Mouse (Mus musculus) cerebellum, adult (tissue): ENCODE data around the gene 2410131K14Rik.

ENCODE experiments used
- ATAC-seq: cut with Nextera tagmentation; 2 replicates; pipeline ENCODE4 v1.9.2; 2017; ENCODE audit warnings: mild to moderate bottlenecking, moderate library complexity, mixed read lengths; ENCODE audit not compliant: insufficient number of reproducible peaks, low FRiP score, low TSS enrichment

Gene 2410131K14Rik

DNA sequence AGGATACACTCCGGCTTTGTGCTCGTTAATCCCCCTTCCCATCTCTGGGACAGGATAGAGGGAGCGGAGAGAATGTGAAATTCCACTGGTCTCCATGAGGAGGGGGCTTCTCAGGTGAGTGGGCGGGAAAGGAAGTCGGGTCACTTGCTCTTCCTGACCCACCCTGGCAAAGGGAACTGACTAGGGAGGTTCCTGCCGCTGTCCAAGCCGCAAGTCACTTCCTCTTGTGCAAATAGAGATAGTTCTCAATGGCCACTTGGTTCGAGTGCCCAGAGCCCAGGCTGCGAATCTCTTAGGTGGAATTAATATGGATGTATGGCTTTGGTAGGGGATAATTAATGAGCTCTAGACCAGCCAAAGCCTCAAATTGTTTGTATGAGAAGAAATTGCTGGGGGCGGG is 15.0 kb downstream of the 2410131K14Rik start:
- no peak for ATAC-seq

DNA sequence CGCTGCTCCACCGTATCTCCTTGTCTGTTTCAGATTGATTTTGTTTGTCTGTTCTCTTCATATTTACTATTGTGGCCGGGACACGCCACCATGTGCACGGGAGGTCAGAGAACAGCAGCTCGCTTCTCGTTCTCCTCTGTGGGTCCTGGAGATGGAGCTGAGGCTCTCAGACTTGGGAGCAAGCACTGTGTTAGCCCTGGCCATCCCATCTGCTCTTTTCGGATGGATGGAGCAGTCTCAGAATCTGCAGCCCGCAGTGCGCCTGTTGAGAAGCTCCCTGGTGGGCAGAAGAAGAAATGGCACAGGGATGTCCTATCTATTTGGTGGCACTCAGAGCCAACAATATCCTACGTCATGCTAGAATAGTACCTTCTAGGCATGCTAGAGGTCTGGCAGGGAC is 15.6 kb downstream of the 2410131K14Rik start:
- ATAC-seq = no peak

DNA sequence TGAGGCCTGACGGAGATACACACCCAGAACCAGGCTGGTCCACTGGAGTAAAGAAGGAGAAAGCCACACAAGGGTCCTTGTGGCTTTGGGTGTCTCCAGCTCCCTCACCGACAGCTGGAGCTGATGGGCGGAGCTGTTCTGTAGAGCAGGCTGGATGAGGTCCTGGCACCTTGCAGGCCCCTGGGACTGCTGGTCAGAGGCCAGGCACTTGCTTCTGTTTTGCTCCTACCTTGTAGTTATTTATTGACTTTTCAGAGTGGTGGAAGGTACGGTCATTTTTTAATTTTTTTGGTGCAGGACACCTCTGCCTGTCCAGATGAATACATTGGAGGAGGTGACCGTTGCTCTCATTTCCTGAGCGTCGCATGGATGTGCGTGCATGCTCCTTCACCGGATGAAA is 16.2 kb downstream of the 2410131K14Rik start:
- ATAC-seq = no peak

DNA sequence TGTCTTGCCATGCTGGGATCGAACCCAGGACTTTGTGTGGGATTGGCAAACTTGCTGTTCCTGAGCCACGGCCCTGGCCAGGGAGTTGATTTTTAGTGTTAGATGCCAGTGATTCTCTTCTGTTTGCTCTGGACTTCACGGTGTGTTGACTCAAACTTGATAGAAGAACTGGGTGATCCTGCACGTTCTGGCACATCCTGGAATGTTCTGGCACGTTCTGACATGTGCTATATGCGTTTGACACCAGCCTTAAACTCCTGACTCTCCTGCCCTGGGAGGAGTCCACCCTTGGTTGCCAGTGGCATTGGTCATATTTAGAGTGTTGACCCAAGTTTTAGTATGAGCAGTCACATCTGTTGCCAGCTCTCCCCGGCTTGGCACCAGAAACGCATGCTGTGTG is 17.4 kb downstream of the 2410131K14Rik start:
- no peak for ATAC-seq

DNA sequence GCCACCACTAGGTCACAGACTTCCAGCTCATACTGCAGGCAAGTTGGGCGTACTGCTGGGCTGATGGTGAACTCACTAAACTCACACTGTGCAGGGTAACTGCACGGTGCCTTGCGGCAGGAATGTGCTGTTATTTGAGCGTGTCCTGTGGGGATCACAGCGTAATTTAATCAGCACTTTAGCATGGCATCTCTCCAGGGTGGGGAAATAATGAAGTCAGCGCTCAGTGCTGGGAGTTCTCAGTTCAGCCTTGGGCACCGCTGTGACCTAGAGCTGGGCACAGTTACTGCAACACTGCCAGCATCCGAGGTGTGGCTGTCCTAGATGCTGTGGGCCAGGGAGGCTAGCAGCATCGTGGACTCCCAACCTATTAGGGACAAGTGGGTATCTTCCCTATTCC is 19.3 kb downstream of the 2410131K14Rik start:
- ATAC-seq = no peak

DNA sequence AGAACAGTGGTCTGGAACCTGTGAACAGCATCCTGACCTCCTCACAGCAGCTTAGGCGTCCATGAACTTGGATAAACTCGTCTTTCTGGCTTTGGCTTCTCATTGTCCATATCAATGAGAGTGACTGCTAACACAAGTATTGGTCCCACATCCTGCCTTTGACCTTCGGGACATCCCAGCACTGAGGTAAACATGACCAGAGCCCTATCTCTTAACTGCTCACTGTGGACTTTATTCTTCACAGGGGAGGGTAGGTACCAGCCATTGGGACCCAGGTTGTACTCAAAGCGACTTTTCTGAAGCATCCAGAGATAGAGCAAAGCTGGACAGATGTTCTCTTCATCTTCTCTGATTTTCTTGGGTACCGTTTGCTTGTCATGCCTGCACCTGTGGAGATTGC is 20.3 kb downstream of the 2410131K14Rik start:
- no peak for ATAC-seq

DNA sequence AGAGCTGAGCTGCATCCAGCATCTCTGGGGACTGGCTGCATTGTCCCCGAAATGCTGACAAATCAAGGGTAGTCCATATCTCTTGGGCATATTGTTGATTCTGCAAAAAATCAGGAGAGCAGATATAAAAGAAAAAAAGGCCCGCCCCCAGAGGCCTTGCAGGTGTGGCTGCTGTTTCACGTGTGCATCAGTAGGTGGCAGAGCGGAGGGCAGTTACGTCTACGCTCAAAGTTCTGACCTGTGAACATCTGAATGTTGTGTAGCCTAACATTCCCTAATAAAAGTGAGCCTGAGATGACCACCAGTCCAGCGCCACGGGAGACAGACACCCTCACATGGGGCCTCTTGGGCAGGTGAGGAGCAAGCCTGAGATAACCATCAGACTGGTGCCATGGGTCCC is 21.3 kb downstream of the 2410131K14Rik start:
- ATAC-seq = no peak

DNA sequence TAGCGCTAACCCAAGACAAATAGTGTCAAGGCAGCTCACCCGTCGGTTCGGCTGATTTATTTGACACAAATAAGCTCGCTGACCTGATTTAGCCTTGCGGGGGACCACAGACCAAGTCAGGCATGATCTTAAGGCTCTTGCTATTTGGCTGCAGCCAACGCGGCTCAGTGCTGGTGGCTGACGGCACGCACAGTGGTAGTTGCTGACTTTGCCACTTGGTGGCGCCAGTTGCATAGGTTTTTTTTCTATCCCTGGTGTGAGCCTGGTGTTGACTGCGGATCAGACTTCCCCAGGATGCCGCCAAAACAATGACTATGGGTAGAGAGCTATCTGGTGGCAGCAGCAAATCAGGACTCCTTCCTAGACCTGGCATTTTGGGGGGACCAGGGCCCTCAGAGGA is 24.0 kb downstream of the 2410131K14Rik start:
- ATAC-seq = peak; percentile 80; the same call in 1 of the 2 replicates

DNA sequence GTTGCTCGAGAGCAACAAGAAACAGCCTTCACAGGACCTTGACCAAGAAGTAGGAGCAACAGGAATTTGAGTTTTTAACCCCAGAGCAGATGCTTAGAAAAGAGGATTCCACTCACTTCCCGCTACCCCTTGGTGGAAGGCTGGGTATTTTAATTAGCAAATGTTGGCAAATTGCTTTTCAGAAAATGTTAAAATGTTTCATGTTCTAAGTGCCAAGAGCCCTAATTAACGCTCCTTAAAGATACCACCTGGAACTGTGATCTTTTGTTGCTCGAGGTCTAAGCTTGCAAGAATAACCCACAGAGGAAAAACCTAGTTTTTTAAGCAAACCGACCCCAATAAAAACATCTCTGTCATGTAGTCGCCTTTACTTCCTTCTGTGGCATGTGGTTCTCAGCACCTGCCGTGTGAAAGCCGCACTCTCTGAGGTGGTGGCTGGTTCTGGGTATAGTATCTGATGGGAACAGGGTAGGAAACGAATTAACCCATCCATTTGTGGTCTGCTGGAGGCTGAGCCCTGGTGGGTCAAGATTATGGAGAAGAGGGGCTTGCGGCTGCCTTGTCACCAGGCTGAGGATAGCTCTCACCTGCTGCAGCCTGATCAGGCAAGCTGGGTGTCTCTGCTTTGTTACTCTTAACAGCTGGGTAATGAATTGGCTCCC is 26.6 kb downstream of the 2410131K14Rik start:
- ATAC-seq = no peak

DNA sequence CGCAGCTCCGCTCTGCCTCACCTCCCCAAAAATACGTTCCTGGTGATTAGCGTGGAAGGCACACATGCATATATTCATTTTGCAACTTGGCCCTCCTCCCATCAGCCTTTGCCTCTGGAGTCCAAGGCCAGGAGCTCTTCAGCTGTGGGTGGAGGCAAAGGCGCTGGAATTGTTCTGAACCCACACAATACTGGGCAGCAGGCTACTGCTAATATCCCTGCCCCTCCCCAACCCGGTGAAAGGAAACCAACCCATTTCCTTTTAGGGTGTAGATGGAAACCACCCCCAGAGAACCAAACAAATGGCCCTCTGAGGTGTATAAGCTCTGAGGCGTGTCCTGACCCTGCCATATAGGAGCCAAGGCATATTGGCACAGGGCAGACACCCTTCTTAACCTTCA is 28.4 kb downstream of the 2410131K14Rik start:
- ATAC-seq = no peak

DNA sequence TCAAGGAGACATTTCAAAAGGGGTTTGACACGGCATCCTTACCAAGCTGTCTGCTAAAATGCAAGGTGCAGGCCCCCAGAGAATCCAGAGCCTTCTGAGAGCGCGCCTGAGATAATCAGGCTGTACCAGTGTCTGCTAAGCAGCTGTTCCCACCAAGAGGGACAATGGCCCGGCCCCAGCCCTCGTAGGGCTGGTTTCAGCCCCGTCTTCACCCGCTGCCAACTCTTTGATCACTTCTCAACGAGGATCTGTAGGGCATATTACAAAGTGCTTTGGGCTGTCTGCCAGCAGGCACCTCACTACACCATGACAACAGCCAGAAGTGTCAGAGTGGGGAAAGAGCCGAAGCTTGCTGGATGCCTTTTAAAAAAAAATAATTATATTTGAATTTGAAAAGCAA is 29.5 kb downstream of the 2410131K14Rik start:
- ATAC-seq = no peak

DNA sequence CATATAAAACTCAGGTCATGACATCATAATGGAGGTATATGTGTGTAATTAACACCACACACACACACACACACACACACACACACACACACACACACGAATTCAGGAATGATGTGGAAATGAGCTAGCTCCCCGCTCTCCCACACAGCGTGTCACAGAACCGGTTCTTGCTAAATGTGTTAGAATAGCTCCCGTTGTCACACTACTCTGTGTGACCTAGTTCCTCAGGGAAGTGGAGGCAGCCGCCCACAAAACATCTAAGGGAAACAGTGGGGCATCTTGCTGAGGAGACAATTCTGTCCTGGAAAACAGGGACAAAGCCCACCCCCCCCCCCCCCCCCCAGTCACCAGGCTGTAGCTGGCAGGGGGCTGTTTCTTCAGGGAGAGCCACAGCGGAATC is 31.3 kb downstream of the 2410131K14Rik start:
- no peak for ATAC-seq

DNA sequence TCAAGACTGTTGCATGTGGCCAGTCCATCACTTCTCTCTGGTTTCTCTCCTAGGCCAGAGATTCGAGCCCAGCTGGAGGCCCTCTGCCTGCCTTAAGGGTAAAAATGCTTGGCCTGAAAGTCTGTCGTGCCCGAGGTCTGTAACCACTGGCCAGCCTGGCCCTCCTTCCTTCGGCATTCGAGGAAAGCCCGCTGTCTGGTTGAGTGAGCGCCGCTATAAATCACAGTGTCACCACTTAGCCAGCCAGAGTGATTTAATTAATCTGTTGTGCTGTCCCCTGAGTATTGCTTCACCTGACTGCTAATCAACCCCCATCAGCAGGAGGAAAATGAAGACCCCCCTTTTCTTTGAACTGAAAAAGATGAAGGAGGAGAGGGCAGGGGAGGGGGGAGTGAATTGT is 31.7 kb downstream of the 2410131K14Rik start:
- no peak for ATAC-seq

DNA sequence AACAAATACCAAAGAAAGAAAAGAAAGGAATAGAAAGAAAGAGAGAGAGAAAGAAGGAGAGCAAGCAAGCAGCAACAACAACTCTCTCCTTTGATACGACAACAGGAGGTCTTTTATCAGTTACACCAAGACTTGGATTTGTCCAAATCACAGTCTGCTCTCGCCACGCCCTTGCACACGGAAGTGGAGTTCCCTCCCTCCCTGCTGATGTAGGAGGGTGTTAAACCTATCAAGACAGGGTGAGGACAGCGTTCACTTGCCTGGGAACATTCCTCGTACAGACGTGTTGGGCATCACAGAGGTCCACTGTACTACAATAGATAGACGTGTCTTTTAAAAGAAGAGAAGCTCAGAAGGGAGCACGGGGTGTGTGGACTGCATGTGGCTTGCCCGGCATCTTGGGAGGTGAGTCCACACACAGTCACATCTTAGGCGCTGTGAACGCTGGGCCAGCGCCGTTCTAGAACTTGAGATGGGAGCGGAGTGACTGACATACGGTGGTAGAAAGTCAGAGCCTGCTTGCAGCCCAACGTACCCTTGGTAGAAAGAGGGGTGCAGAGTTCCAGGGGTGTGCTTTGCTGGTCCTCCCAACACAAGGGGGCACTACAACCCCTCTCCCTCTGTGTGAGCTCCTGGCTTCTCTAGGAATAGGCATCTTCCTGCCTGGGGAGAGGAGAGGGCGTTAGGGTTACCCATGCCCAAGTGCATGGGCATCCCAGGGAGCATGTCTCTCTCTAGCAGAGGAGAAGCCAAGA is 32.9 kb downstream of the 2410131K14Rik start:
- no peak for ATAC-seq

DNA sequence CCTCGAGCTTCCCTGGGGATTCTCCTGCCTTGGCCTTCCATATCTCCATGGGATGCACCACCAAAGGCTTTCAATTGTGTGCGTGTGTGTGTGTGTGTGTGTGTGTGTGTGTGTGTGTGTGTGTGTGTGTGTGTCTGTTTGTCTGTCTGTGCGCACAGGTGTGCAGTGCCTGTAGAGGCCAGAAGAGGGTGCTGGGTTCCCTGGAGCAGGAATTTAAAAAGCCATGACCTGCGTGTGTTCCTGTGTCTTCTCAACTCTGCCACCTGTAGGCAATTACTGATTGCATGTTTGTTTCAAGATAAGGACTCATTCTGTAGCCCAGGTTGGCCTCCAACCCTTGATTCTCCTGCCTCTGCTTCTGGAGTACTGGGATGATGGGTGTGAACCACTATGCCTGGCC is 46.4 kb downstream of the 2410131K14Rik start:
- no peak for ATAC-seq

DNA sequence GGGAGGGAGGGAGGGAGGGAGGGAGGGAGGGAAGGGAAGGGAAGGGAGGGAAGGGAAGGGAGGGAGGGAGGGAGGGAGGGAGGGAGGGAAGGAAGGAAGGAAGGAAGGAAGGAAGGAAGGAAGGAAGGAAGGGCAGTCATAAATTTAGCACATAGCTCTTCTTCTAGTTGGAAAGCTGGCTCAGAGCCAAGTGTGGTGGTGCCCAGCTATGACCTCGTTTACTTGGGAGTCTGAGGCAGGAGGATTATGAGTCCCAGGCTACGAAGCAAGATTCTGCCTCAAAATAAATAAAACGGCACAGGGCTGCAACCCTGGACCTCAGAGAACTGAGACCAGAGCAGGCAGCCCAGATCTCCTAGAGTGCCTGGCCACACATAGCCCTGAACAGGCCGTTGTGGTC is 47.4 kb downstream of the 2410131K14Rik start:
- ATAC-seq = no peak

DNA sequence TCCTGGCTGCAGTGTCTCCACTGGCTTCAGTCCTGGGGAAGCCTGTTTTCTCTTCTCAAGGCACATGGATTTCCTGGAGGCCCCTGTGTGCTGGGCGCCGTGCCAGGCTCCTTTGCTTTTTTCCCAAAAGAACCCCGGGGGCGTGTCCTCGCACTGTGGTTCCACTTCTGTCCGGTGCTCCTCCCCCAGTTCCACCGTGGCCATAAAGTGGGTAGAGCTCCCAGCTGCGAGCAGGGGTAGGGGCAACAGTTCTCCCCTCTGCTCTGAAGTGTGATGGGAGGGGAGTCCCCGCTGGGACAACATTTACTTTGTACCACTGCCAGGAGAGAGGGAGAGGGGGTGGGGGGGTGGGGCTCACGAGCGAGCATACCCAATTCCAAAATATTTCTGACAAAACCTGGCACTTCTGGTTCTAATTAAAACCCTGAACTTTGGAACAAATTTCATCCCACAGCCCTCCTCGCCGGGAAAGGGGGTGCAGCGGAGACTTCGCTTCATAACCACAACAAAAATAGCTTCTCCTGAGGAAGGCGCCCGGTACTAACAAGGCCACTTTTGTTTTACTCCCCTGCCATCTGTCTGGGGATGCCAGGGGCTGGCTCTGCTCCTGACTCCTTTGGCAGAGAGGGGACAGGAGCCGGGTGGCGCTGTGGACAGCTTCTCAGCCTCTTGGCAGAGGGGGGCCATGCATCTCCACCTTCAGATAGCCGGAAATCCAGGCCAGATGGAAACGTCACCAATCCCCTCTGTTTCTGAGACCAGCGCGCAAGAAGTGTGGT is 49.2 kb downstream of the 2410131K14Rik start:
- peak; percentile 61; the same call in 1 of the 2 replicates for ATAC-seq

DNA sequence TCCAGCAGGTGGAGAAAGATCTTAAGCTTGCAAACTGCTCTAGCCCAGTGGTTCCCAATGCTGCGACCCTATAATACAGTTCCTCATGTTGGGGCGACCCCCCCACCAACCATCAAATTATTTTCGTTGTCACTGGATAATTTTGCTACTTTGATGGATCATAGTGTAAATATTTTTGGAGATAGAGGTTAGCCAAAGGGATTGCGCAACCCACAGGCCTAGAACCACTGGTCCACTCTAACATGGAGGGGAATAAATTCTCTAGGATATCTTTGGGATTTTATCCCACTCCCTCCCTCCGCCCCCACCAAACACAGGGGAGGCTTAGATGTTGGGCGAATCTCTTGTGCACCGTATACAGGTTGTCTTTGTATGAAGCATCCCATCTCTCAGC is 49.8 kb downstream of the 2410131K14Rik start:
- no peak for ATAC-seq

DNA sequence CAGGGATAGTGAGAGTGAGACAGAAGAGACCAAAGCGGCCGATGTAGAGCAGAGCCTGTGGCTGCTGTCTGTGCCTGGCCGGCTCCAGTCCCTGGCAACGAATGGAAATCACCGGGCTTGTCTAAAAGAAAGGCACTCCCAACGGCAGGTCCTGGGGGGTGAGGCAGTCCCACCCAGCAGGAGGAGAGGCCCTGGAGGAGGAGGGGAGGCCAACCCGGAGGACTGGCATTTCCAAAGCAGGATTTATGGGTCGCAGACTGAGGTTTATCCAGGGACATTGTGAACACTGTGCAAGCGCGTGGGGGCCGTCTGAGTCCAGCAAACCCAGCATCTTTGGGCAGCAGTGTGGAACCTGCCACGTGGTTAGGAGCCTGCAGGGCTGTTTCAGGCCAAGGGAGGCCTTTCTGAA is 52.3 kb downstream of the 2410131K14Rik start:
- no peak for ATAC-seq

DNA sequence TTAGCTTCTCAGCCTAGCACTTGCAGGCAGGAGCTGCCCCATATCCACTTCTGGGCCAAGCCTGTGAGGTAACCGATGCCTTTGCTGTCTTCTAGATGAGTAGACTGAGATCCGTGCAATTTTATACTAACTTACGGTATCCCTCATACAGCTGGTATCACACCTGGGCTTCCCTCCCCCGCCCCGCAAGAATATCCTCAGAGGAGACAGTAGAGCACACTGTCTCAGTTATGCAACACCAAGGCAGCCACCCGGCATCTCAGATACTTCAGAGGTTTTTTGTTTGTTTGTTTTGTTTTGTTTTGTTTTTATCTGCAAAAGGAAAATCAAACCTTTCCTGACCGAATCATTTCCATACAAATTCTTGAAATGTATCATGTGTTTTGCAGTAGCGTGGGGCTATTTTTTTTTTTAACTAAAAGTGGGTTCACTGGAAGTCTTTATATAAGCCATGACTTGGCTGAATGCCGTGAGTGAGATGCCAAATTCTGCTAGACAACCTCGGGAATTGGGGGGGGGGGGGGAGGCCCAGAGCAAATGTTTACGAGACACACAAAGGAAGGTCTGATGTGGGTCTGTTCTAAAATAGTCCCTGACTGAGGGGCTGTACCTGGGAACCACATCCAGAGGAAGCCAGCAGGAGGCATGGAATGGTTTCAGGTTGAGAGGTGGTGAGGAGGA is 54.8 kb downstream of the 2410131K14Rik start:
- ATAC-seq = no peak
